Mouse (Mus musculus) bone marrow macrophage, adult 2 months (primary cell): ENCODE data around the gene Med6.

Source experiments
- CTCF ChIP-seq: IDR thresholded peaks from 2 replicates; pipeline ENCODE4 v1.5.1; 2012; ENCODE audit warnings: low read depth, mild to moderate bottlenecking, low read length, moderate library complexity
- POLR2A ChIP-seq: IDR thresholded peaks from 2 replicates; pipeline ENCODE4 v1.6.1; 2012; ENCODE audit warnings: mild to moderate bottlenecking, low read depth, low read length, borderline replicate concordance

DNA sequence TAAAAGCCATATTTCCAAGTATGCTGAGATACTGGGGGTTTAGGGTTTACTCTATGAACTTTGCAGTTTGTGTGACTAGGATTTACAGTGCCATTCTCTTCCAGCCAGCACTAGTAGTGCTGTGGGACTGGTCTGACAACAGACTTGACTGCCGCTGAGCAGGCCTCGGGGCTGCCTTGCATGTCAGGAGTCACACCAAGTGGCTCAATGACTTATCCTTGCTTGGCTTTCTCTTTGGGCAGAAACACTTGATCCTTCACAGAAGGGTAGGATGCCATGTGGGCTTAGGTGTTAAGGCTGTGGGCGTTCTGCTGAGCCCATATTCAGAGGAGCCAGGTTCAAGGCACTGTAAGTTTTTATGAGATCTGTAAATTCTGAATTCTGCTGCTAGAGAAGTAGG is 45.5 kb downstream of the Med6 start:
- TF ChIP-seq CTCF = no peak
- no peak for TF ChIP-seq POLR2A
